Mouse (Mus musculus): ENCODE results near the gene Fam57b. TPM values are rescaled to one million over a fixed set of nuclear protein-coding genes. Genes with fewer than 3 reads are reported as not detected.

The Fam57b gene
- total RNA-seq, 1 experiment: 1.9 TPM

DNA sequence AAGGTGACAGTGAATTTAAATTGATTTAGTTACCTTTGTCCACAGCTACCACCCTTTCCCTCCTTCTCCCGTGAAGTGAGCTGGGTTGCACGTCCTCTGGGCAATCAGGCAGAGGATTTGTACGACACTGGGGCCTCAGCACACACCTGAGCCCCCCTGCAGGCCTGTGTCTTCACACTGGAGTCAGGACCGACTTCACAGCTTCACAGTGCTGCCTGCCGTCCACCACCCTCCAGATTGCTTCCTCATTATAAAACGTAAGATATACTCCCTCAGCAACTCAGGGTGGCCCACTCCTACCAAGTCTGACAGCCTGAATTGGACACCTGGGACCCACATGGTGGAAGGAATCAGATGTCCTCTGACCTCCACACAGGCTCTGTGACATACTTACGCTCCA, 38.9 kb upstream of the Fam57b start:
- Histone ChIP-seq H3K4me3 (ENCODE audit: insufficient read depth in 1 of 2, low read depth in 1 of 2, low read length in 2 of 2, poor library complexity in 1 of 2, severe bottlenecking in 1 of 2) (no peak overlapping the region), H3K4me1 (ENCODE audit: control insufficient read depth in 2 of 2, insufficient read depth in 2 of 2, low read length in 2 of 2, poor library complexity in 1 of 2) (peaks cover 9 to 13% of the 10 kb centered on the region in 2 experiments; a peak in 2 of 4 replicates), H3K9ac (ENCODE audit: insufficient read depth, low read depth, low read length, poor library complexity, severe bottlenecking) (no peak overlapping the region), H3K27ac (ENCODE audit: insufficient read depth, low read depth, low read length, poor library complexity, severe bottlenecking) (no peak overlapping the region), H3K36me3 (ENCODE audit: control insufficient read depth, insufficient read depth, low read length, poor library complexity, severe bottlenecking) (peaks cover 6% of the 10 kb centered on the region; the same call in 1 of the 2 replicates), H3K9me3 (ENCODE audit: control insufficient read depth, insufficient read depth, low read depth, low read length) (no peaks in the 10 kb centered on the region)
- in situ Hi-C loops (cut with MboI; ENCODE audit: low sequenced_read_pairs in 2 of 2, unreplicated experiment in 2 of 2): no loop called here
- no peak for DNase-seq (ENCODE audit: low read depth, low spot score)
- TF ChIP-seq CHD2 (IDR thresholded peaks at IDR 0.05; ENCODE audit: low read depth, low read length) (no peak), ZNF384 (IDR thresholded peaks at IDR 0.05; ENCODE audit: low read depth, low read length) (no peak), MAFK (IDR thresholded peaks at IDR 0.05; ENCODE audit: insufficient read depth, low read depth, low read length) (no peak), HCFC1 (IDR thresholded peaks at IDR 0.05; ENCODE audit: borderline replicate concordance, insufficient read depth, low read length) (no peak), ZC3H11A (IDR thresholded peaks at IDR 0.05; ENCODE audit: borderline replicate concordance, low read depth, low read length) (no peak)

- peaks cover 12% of the 10 kb centered on the region for H3K36me3 ChIP-seq (ENCODE audit: control insufficient read depth, insufficient read depth, low read length, poor library complexity, severe bottlenecking)
- peak within 1 kb of the TSS; percentile 90 for H3K9ac ChIP-seq (ENCODE audit: insufficient read depth, low read depth, low read length, poor library complexity, severe bottlenecking)
- TF ChIP-seq HCFC1 (IDR thresholded peaks at IDR 0.05; ENCODE audit: borderline replicate concordance, insufficient read depth, low read length): peak; percentile 28; the same call in 1 of the 2 replicates
- TF ChIP-seq ZC3H11A (IDR thresholded peaks at IDR 0.05; ENCODE audit: borderline replicate concordance, low read depth, low read length): no peak
- H3K4me3 ChIP-seq (ENCODE audit: insufficient read depth in 1 of 2, low read depth in 1 of 2, low read length in 2 of 2, poor library complexity in 1 of 2, severe bottlenecking in 1 of 2): peak within 1 kb of the TSS; percentile 92 to 99
- peak within 1 kb of the TSS; percentile 67 for H3K27ac ChIP-seq (ENCODE audit: insufficient read depth, low read depth, low read length, poor library complexity, severe bottlenecking)
- peak; percentile 89 for DNase-seq (ENCODE audit: low read depth, low spot score)
- no peaks in the 10 kb centered on the region for H3K9me3 ChIP-seq (ENCODE audit: control insufficient read depth, insufficient read depth, low read depth, low read length)
- peaks cover 9 to 13% of the 10 kb centered on the region in 2 experiments; a peak in 2 of 4 replicates for H3K4me1 ChIP-seq (ENCODE audit: control insufficient read depth in 2 of 2, insufficient read depth in 2 of 2, low read length in 2 of 2, poor library complexity in 1 of 2)
- in situ Hi-C loops (cut with MboI; ENCODE audit: low sequenced_read_pairs in 2 of 2, unreplicated experiment in 2 of 2): no loop called here
Observed at GRCm38 (mm10) chr7:126759050-126759671, 38.3 kb upstream of the Fam57b start, which contains the start of gene Mapk3. TSS of gene Mapk3 (plus strand) at chr7:126759601.

- Histone ChIP-seq H3K4me3 (ENCODE audit: insufficient read depth in 1 of 2, low read depth in 1 of 2, low read length in 2 of 2, poor library complexity in 1 of 2, severe bottlenecking in 1 of 2) (peak overlapping the region; percentile 92 to 99), H3K9ac (ENCODE audit: insufficient read depth, low read depth, low read length, poor library complexity, severe bottlenecking) (peak overlapping the region; percentile 90), H3K27ac (ENCODE audit: insufficient read depth, low read depth, low read length, poor library complexity, severe bottlenecking) (peak overlapping the region; percentile 67), H3K9me3 (ENCODE audit: control insufficient read depth, insufficient read depth, low read depth, low read length) (no peaks in the 10 kb centered on the region), H3K36me3 (ENCODE audit: control insufficient read depth, insufficient read depth, low read length, poor library complexity, severe bottlenecking) (peaks cover 19% of the 10 kb centered on the region), H3K4me1 (ENCODE audit: control insufficient read depth in 2 of 2, insufficient read depth in 2 of 2, low read length in 2 of 2, poor library complexity in 1 of 2) (peaks cover 5 to 16% of the 10 kb centered on the region in 2 experiments; a peak in 2 of 4 replicates)
- in situ Hi-C loops (cut with MboI; ENCODE audit: low sequenced_read_pairs in 2 of 2, unreplicated experiment in 2 of 2): no loop called here
- TF ChIP-seq CHD2 (IDR thresholded peaks at IDR 0.05; ENCODE audit: low read depth, low read length): no peak
- 0 out of 2 replicates have a peak, but pooled peaks have one; percentile 18 for TF ChIP-seq HCFC1 (IDR thresholded peaks at IDR 0.05; ENCODE audit: borderline replicate concordance, insufficient read depth, low read length)
- DNase-seq (ENCODE audit: low read depth, low spot score): no peak
Observed at GRCm38 (mm10) chr7:126759672-126760390, 37.6 kb upstream of the Fam57b start.

- in situ Hi-C loops (cut with MboI; ENCODE audit: low sequenced_read_pairs in 2 of 2, unreplicated experiment in 2 of 2): no loop called here
- peak overlapping the region; percentile 54; the same call in 1 of the 2 replicates for H3K27ac ChIP-seq (ENCODE audit: insufficient read depth, low read depth, low read length, poor library complexity, severe bottlenecking)
- H3K4me1 ChIP-seq (ENCODE audit: control insufficient read depth in 2 of 2, insufficient read depth in 2 of 2, low read length in 2 of 2, poor library complexity in 1 of 2): peaks cover 5 to 16% of the 10 kb centered on the region in 2 experiments; a peak in 2 of 4 replicates
Observed at GRCm38 (mm10) chr7:126760391-126760802, 37.1 kb upstream of the Fam57b start.

More at GRCm38 (mm10) chr7:126760391-126760802, 37.1 kb upstream of the Fam57b start:
- DNase-seq (ENCODE audit: low read depth, low spot score): no peak
- Histone ChIP-seq H3K9me3 (ENCODE audit: control insufficient read depth, insufficient read depth, low read depth, low read length) (no peaks in the 10 kb centered on the region), H3K9ac (ENCODE audit: insufficient read depth, low read depth, low read length, poor library complexity, severe bottlenecking) (peak overlapping the region; percentile 90; the same call in 1 of the 2 replicates), H3K4me3 (ENCODE audit: insufficient read depth in 1 of 2, low read depth in 1 of 2, low read length in 2 of 2, poor library complexity in 1 of 2, severe bottlenecking in 1 of 2) (peak overlapping the region; percentile 92 to 99), H3K36me3 (ENCODE audit: control insufficient read depth, insufficient read depth, low read length, poor library complexity, severe bottlenecking) (peaks cover 24% of the 10 kb centered on the region)
- TF ChIP-seq ZNF384 (IDR thresholded peaks at IDR 0.05; ENCODE audit: low read depth, low read length) (no peak), MAFK (IDR thresholded peaks at IDR 0.05; ENCODE audit: insufficient read depth, low read depth, low read length) (no peak), ZC3H11A (IDR thresholded peaks at IDR 0.05; ENCODE audit: borderline replicate concordance, low read depth, low read length) (no peak), HCFC1 (IDR thresholded peaks at IDR 0.05; ENCODE audit: borderline replicate concordance, insufficient read depth, low read length) (no peak), CHD2 (IDR thresholded peaks at IDR 0.05; ENCODE audit: low read depth, low read length) (no peak)

Data from ES-E14 (cell line).